28 mouse cellular contexts compared by ENCODE assay signal in genomic region chr3:129637446-129637845, GRCm38 (mm10).
DNase-seq lines count a peak whose midpoint lies in the region; ATAC-seq and TF ChIP-seq lines count a peak whose summit lies in the region.
"Had no signal": no experiment of that assay in that cellular context is flagged by ENCODE, and none has a peak within 500 bp of the region (broad histone marks: within the 10 kb centered on the region; RNA-seq: fewer than 3 reads in every experiment).

No protein-coding gene starts in this region.

- no peaks in the 10 kb centered on the region for H3K9me3 ChIP-seq in lung, embryonic 14.5 days (ENCODE audit: low read depth, low read length)
- H3K9me3 ChIP-seq: embryonic facial prominence, embryonic 13.5 days; embryonic facial prominence, embryonic 15.5 days; forebrain, embryonic 10.5 days; forebrain, embryonic 12.5 days; G1E had no signal

- H3K9ac ChIP-seq in lung, embryonic 14.5 days, result no peak overlapping the region
- H3K9ac ChIP-seq: embryonic facial prominence, embryonic 13.5 days; embryonic facial prominence, embryonic 15.5 days; forebrain, embryonic 12.5 days had no signal

- H3K4me3 ChIP-seq in lung, embryonic 14.5 days (ENCODE audit: low read depth, low read length), result no peak overlapping the region
- H3K4me3 ChIP-seq: embryonic facial prominence, embryonic 13.5 days; embryonic facial prominence, embryonic 15.5 days; erythroblast, embryonic 14.5 days; forebrain, embryonic 10.5 days; forebrain, embryonic 12.5 days had no signal

- WGBS in lung, embryonic 14.5 days, result 62% methylated on average over 6 of the region's 6 CpGs

- no peak overlapping the region for H3K4me2 ChIP-seq in lung, embryonic 14.5 days
- H3K4me2 ChIP-seq: embryonic facial prominence, embryonic 13.5 days; embryonic facial prominence, embryonic 15.5 days; forebrain, embryonic 12.5 days had no signal

- peaks cover 8% of the 10 kb centered on the region; the same call in 1 of the 2 replicates for H3K4me1 ChIP-seq in lung, embryonic 14.5 days (ENCODE audit: insufficient read depth)

- no peak for ATAC-seq in lung, embryonic 14.5 days (ENCODE audit: insufficient read depth)
- ATAC-seq: activated CD4-positive, CD25-positive, alpha-beta regulatory T cell, adult 4 months; CD4-positive, CD25-positive, alpha-beta regulatory T cell, adult 4 months; forebrain, embryonic 14.5 days; forebrain, embryonic 16.5 days; Patski had no signal

- DNase-seq in lung, embryonic 14.5 days, result peak; percentile 31
- no peak for DNase-seq in lung, adult 18-20 months
- DNase-seq in lung, postnatal 10 days, result peak; percentile 38
- DNase-seq in lung, postnatal 4 days, result no peak
- DNase-seq in lung, postnatal 36 days, result peak; percentile 37
- DNase-seq: adrenal gland, adult 8-10 months; adrenal gland, postnatal 14 days; adrenal gland, postnatal 36 days; B cell, adult 2 months; cerebellum, adult 11 months; cerebellum, adult 18-20 months; cerebellum, adult 8-10 months; cerebellum, adult 9-11 months; cerebellum, postnatal 14 days; cerebellum, postnatal 36 days; embryo, embryonic 11 days had no signal

- no peak overlapping the region for H3K27ac ChIP-seq in lung, embryonic 14.5 days (ENCODE audit: low read depth)
- H3K27ac ChIP-seq: embryonic facial prominence, embryonic 13.5 days; embryonic facial prominence, embryonic 15.5 days; forebrain, embryonic 10.5 days; forebrain, embryonic 12.5 days had no signal

- H3K36me3 ChIP-seq in lung, embryonic 14.5 days (ENCODE audit: insufficient read depth), result no peaks in the 10 kb centered on the region

- TF ChIP-seq CTCF in lung, embryonic 14.5 days (IDR thresholded peaks at IDR 0.05; ENCODE audit: low read depth), result no peak

- no peaks in the 10 kb centered on the region for H3K27me3 ChIP-seq in lung, embryonic 14.5 days (ENCODE audit: insufficient read depth, low read length)
- H3K27me3 ChIP-seq: CH12.LX; embryonic facial prominence, embryonic 13.5 days; embryonic facial prominence, embryonic 15.5 days; forebrain, embryonic 12.5 days; Patski had no signal

Comparison
In these comparisons a context has a peak if more than half of its experiments do, and no peak if none do; other contexts are left out.
1. DNase-seq: peak in lung, embryonic 14.5 days (single experiment), lung, postnatal 10 days (single experiment) and lung, postnatal 36 days (single experiment); none in lung, adult 18-20 months (0 of 2) and lung, postnatal 4 days (0 of 2).